Mouse (Mus musculus): ENCODE measurements around the gene Pdcd5. TPM values are rescaled to one million over a fixed set of nuclear protein-coding genes. Genes with fewer than 3 reads are reported as not detected.

Pdcd5 gene
- 88.7 and 95.7 TPM in 2 replicates for polyA plus RNA-seq (2011; ENCODE audit: insufficient read depth, insufficient read length, low read depth, missing spikeins)

DNA sequence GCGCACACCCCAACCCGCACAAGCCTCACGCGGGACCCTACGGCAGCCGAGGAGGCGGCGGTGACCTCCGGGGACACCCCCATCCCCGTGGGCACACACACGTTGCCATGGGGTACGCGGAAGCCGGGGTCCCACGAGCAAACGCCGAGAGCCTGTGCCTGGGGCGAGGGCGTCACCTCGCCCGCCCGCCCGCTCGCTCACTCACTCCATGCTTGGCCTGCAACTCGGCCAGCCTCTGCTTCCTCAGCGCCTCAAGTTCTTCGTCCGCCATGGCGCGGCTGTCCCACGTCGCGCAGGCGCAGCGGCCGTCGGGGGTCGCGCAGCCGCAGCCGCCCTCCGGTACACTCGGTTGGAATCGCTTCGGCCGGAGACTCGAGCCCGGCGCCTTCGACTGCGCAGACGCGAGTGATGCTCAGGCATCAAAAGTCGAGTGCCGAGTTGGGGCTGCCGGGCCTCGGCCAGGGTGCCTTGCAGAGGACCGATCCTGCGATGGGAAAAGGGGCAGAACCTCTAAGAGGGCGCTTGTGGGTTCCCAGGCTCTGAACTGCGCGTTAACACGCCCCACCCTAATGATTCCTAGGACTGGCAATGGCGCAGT is at the start of gene Pdcd5:
TSS of gene Pdcd5 (minus strand) at position 421 of the 598 bp plus-strand sequence.
- H3K9me3 ChIP-seq (replicated peaks; ENCODE audit: control insufficient read depth, insufficient read depth, low read length, poor library complexity, severe bottlenecking) = no peaks in the 10 kb centered on the region
- H3K27ac ChIP-seq (ENCODE audit: insufficient read depth, low read length) = no peak within 1 kb of the TSS

DNA sequence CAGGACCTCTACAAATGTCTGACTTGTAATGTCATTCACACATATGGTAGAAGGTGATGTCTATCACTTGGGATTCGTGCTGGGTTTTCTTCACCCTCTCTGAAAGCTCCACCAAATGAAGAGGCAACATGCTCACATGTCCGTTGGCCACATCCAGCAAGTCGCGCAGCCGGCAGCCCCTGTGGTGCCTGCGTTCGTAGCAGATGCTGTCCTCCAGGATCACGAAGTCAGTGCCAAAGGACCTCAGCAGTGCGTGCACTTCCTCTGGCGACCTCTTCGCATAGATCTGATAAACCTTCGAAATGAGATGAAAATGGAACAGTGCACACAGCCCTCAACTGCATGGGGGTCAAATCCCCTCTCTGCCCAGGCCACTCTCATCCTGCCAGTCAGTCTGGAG is 45.3 kb upstream of the Pdcd5 start:
- Histone ChIP-seq H3K9me3 (replicated peaks; ENCODE audit: control insufficient read depth, insufficient read depth, low read length, poor library complexity, severe bottlenecking) (no peaks in the 10 kb centered on the region), H3K27ac (ENCODE audit: insufficient read depth, low read length) (no peak overlapping the region), H3K4me3 (ENCODE audit: low read depth, low read length) (no peak overlapping the region), H3K4me1 (ENCODE audit: control insufficient read depth, insufficient read depth, low read length) (no peaks in the 10 kb centered on the region), H3K27me3 (ENCODE audit: control insufficient read depth, insufficient read depth, low read length, poor library complexity, severe bottlenecking) (no peaks in the 10 kb centered on the region), H3K36me3 (ENCODE audit: control insufficient read depth, insufficient read depth, low read length, poor library complexity, severe bottlenecking) (no peaks in the 10 kb centered on the region; the same call in 1 of the 2 replicates), H3K9ac (ENCODE audit: low read depth, poor library complexity, severe bottlenecking) (no peak overlapping the region)
- no peak for TF ChIP-seq CTCF (IDR thresholded peaks at IDR 0.05; ENCODE audit: low read depth, low read length)
- no peak for TF ChIP-seq POLR2A (IDR thresholded peaks at IDR 0.05; ENCODE audit: insufficient read depth, low read length)

More for the DNA sequence above, at the start of gene Pdcd5:
- peaks cover 13% of the 10 kb centered on the region for H3K36me3 ChIP-seq (ENCODE audit: control insufficient read depth, insufficient read depth, low read length, poor library complexity, severe bottlenecking)
- no peaks in the 10 kb centered on the region for H3K27me3 ChIP-seq (ENCODE audit: control insufficient read depth, insufficient read depth, low read length, poor library complexity, severe bottlenecking)
- no peaks in the 10 kb centered on the region for H3K4me1 ChIP-seq (ENCODE audit: control insufficient read depth, insufficient read depth, low read length)
- H3K9ac ChIP-seq (ENCODE audit: low read depth, poor library complexity, severe bottlenecking) = peak within 1 kb of the TSS; percentile 83
- TF ChIP-seq POLR2A (IDR thresholded peaks at IDR 0.05; ENCODE audit: insufficient read depth, low read length) = peak; percentile 50
- TF ChIP-seq CTCF (IDR thresholded peaks at IDR 0.05; ENCODE audit: low read depth, low read length) = no peak
- TF ChIP-seq EP300 (IDR thresholded peaks at IDR 0.05; ENCODE audit: insufficient read depth, low read depth, low read length) = 0 out of 2 replicates have a peak, but pooled peaks have one; percentile 17
- peak within 1 kb of the TSS; percentile 67 for H3K4me3 ChIP-seq (ENCODE audit: low read depth, low read length)

DNA sequence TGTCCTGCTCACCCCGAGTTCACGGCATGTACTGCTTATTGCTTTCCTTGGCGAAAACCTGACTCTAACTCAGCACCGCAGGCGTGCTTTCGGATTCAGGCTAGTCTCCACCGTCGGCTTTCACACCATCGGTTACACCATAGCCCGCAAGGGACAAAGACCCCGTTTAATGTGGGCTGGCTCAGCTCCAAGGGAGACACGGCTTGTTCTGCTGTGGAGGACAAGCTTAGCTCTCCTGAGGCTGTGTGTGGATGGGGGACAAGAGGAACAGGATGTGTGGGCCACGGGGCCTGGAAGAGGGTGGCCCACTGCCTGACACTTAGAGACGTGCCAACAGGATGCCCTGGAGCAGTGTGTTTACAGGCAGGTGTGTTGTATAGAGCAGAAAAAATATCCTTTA is 44.8 kb upstream of the Pdcd5 start:
- Histone ChIP-seq H3K36me3 (ENCODE audit: control insufficient read depth, insufficient read depth, low read length, poor library complexity, severe bottlenecking) (no peaks in the 10 kb centered on the region; the same call in 1 of the 2 replicates), H3K4me3 (ENCODE audit: low read depth, low read length) (no peak overlapping the region), H3K9me3 (replicated peaks; ENCODE audit: control insufficient read depth, insufficient read depth, low read length, poor library complexity, severe bottlenecking) (no peaks in the 10 kb centered on the region), H3K4me1 (ENCODE audit: control insufficient read depth, insufficient read depth, low read length) (no peaks in the 10 kb centered on the region), H3K27ac (ENCODE audit: insufficient read depth, low read length) (no peak overlapping the region), H3K27me3 (ENCODE audit: control insufficient read depth, insufficient read depth, low read length, poor library complexity, severe bottlenecking) (no peaks in the 10 kb centered on the region), H3K9ac (ENCODE audit: low read depth, poor library complexity, severe bottlenecking) (no peak overlapping the region)
- TF ChIP-seq POLR2A (IDR thresholded peaks at IDR 0.05; ENCODE audit: insufficient read depth, low read length) = no peak
- no peak for TF ChIP-seq CTCF (IDR thresholded peaks at IDR 0.05; ENCODE audit: low read depth, low read length)
- TF ChIP-seq EP300 (IDR thresholded peaks at IDR 0.05; ENCODE audit: insufficient read depth, low read depth, low read length) = no peak

DNA sequence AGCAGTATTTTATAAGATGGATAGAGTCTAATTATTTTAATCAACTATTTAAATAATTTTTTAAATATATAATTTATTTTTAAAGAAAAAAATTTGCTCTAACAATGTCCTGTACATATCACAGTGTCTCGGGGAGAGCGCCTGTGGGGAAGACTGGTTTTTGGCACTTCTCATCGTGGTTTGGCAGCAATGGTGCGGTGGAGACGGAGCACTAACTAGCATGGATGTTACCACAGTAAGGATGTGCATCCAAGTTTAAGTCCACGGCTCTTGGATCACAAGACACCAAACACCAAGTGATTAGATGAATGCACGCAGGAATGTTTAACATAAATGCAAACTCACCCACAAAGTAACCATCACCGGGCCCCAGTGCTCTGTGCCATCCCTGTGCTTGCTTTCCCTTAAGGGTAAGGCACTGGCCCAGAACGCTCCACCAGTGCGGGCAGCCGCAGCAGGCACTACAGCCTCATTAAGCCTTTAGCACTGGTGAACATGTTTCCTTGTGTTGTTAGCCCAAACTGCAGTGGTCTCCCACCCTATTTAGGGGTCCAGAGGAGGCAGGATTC is 41.5 kb upstream of the Pdcd5 start:
- Histone ChIP-seq H3K9ac (ENCODE audit: low read depth, poor library complexity, severe bottlenecking) (no peak overlapping the region), H3K27ac (ENCODE audit: insufficient read depth, low read length) (no peak overlapping the region), H3K27me3 (ENCODE audit: control insufficient read depth, insufficient read depth, low read length, poor library complexity, severe bottlenecking) (no peaks in the 10 kb centered on the region), H3K4me1 (ENCODE audit: control insufficient read depth, insufficient read depth, low read length) (no peaks in the 10 kb centered on the region), H3K9me3 (replicated peaks; ENCODE audit: control insufficient read depth, insufficient read depth, low read length, poor library complexity, severe bottlenecking) (no peaks in the 10 kb centered on the region), H3K4me3 (ENCODE audit: low read depth, low read length) (no peak overlapping the region), H3K36me3 (ENCODE audit: control insufficient read depth, insufficient read depth, low read length, poor library complexity, severe bottlenecking) (no peaks in the 10 kb centered on the region; the same call in 1 of the 2 replicates)
- TF ChIP-seq CTCF (IDR thresholded peaks at IDR 0.05; ENCODE audit: low read depth, low read length) (no peak), EP300 (IDR thresholded peaks at IDR 0.05; ENCODE audit: insufficient read depth, low read depth, low read length) (no peak), POLR2A (IDR thresholded peaks at IDR 0.05; ENCODE audit: insufficient read depth, low read length) (no peak)

DNA sequence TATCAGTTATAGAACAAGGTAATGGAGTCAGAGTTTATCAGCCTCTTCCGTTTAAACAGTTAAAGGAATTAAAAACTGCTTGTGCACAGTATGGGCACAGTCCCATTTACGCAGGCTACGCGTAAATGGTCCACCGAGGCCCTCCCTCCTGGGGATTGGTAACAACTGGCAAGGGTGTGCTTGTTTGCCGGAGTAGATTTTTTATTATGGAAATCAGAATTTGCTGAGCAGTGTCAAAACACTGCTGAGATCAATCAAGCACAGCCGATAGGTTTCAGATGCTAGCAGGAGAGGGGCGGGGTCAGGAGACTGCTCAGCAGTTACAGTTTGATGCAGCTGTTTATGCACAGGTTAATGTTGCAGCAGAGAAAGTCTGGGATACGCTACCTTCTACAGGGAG is 41.0 kb upstream of the Pdcd5 start:
- Histone ChIP-seq H3K36me3 (ENCODE audit: control insufficient read depth, insufficient read depth, low read length, poor library complexity, severe bottlenecking) (no peaks in the 10 kb centered on the region; the same call in 1 of the 2 replicates), H3K4me3 (ENCODE audit: low read depth, low read length) (no peak overlapping the region), H3K27ac (ENCODE audit: insufficient read depth, low read length) (no peak overlapping the region), H3K4me1 (ENCODE audit: control insufficient read depth, insufficient read depth, low read length) (no peaks in the 10 kb centered on the region), H3K9ac (ENCODE audit: low read depth, poor library complexity, severe bottlenecking) (no peak overlapping the region), H3K9me3 (replicated peaks; ENCODE audit: control insufficient read depth, insufficient read depth, low read length, poor library complexity, severe bottlenecking) (no peaks in the 10 kb centered on the region), H3K27me3 (ENCODE audit: control insufficient read depth, insufficient read depth, low read length, poor library complexity, severe bottlenecking) (no peaks in the 10 kb centered on the region)
- TF ChIP-seq POLR2A (IDR thresholded peaks at IDR 0.05; ENCODE audit: insufficient read depth, low read length) = no peak
- TF ChIP-seq EP300 (IDR thresholded peaks at IDR 0.05; ENCODE audit: insufficient read depth, low read depth, low read length) = no peak
- no peak for TF ChIP-seq CTCF (IDR thresholded peaks at IDR 0.05; ENCODE audit: low read depth, low read length)

DNA sequence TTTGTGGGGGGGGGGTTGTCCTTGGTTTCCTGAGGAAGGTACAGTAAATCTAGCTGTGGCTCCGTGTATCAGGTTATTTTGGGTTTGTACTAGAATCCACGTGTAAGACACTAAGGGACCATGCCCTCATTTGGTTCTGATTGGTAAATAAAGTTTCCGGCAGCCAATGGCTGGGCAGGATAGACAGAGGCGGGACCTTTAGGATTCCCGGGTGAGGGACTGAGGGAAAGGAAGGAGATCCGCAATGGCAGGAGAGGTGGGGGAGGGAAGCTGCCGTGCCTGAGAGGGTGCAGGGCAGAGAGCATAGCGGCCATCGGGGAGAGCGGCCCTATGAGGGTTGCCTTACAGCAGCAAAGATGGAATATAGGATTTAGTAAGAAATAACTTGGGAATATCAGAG is 39.9 kb upstream of the Pdcd5 start:
- no peak overlapping the region for H3K27ac ChIP-seq (ENCODE audit: insufficient read depth, low read length)
- no peak for TF ChIP-seq EP300 (IDR thresholded peaks at IDR 0.05; ENCODE audit: insufficient read depth, low read depth, low read length)
- H3K4me3 ChIP-seq (ENCODE audit: low read depth, low read length) = no peak overlapping the region
- H3K27me3 ChIP-seq (ENCODE audit: control insufficient read depth, insufficient read depth, low read length, poor library complexity, severe bottlenecking) = no peaks in the 10 kb centered on the region
- no peak overlapping the region for H3K9ac ChIP-seq (ENCODE audit: low read depth, poor library complexity, severe bottlenecking)
- no peaks in the 10 kb centered on the region for H3K9me3 ChIP-seq (replicated peaks; ENCODE audit: control insufficient read depth, insufficient read depth, low read length, poor library complexity, severe bottlenecking)
- H3K4me1 ChIP-seq (ENCODE audit: control insufficient read depth, insufficient read depth, low read length) = no peaks in the 10 kb centered on the region
- no peaks in the 10 kb centered on the region; the same call in 1 of the 2 replicates for H3K36me3 ChIP-seq (ENCODE audit: control insufficient read depth, insufficient read depth, low read length, poor library complexity, severe bottlenecking)

Measured in ES-Bruce4 (cell line).